Mouse (Mus musculus) lung, postnatal 14 days (tissue): ENCODE results near the gene Syngr1.

Experiments used
- DNase-seq: peaks from one replicate; pipeline ENCODE4 v3.0.0; 2021

Gene Syngr1

DNA sequence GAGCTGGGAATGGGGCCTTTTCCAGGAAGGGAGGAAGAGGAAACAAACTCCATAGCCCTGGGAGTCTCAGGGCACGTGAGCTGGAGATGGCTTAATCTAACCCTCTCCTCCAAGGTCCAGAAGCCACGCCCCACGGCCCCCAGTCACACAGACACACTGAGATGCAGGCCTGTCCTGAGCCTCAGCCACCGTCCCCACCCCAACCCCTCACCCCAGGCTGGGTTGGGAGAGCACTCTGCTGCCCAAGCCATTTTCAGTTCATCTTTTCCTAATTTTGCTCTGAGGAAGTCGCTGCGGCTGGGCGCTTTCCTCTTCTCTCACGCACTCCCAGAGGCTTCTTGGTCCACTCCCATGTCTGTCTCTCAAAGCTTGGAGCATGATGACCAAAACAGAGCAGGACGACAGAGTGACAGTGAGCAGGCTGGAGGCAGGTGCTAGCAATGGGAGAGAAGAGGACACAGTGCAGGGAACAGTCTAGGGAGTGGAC lies 19.1 kb upstream of the Syngr1 start:
- DNase-seq, result no peak

DNA sequence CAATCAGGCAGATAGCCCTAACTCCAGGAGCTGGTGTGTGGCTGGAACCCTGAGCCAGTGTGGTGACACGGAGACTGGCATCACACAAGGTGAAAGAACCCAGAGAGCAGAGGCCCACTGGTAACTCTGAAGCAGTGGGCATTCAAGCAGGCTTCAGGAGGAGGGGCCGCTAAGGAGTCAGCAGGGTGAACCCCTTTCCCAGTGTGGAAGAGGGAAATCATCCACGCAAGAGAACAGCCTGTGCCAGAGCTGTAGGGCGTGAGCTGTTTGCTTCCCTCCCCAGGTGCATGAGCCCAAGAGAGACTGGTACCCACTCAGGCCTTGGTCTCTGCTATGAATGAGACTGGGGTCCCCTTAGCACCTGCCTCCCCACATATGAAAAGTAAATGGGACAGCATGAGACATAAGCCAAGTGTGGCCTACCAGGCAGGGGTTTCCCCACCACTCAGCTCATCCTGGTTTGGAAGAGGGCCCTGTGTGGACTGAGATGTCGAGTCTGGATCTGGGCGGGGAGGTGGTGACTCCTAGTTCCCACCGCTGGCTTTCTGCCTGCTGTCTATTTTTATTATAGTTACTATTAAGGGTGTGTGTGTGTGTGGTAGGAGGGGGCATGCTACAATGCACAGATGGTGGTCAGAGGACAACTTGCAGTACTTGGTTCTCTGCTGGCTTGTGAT lies 18.4 kb upstream of the Syngr1 start:
- DNase-seq, result no peak

DNA sequence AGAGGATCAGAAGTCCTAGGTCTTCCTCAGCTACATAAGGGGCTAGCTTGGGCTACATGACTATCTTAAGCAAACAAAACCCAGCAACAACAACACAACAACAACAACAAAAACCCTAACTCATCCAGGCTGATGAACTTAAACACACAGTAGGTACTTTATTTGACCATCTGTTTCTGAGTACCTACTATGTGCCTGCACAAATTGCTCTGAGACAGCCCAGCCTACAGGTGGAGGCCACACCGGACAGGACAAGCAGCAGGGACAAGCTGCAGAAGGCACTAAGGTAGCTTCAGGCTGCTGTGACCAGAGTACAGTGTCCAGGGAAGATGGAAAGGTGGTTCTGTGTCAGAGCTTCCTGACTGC lies 17.9 kb upstream of the Syngr1 start:
- DNase-seq, result no peak

DNA sequence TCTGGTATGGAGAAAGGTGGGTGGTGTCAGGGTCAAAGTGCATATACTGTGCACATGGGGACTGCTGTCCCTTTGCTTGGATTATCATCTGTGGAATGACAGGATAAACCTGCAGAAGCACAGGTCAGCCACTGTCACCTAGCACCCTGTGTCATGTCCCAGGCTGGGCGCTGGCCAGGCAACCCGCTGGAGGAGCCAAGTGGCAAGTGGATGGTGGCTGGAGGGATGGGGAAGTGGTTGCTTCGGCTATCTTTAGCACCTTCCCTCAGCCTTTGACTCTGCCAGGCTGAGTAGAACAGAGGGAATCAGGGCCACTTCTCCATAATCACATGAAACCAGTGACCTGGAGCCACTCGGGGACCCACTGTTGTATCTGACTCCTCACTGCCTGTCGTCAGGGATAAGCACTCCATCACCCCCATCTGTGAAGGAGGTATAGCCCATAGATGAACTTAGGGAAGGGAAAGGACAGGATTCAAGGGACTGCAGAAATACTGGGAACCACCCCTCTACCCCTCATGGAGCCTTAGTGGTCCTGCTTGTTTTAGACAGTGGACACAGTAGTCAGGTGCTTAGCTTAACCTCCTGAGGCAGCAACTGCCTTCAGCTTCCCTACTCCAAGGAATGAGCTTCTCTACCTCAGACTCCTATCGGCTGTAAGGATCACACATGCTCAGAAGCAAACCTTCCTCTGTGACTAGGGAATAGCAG lies 16.3 kb upstream of the Syngr1 start:
- DNase-seq, result no peak

DNA sequence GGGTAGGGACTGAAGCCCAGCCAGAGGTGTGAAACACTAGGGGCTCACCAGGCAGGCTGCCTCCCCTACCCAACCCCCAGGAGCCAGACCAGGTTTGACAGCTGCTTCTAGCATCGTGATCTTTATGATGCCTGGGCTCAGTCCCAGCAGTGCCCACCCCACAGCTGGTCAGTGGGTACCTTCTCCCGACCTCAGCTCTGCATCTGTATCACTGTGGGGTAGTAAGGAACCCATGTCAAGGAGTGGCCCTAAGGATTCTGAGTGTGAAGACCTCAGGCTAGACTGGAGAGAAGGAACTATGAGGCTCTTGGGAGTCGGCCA lies 15.8 kb upstream of the Syngr1 start:
- no peak for DNase-seq

DNA sequence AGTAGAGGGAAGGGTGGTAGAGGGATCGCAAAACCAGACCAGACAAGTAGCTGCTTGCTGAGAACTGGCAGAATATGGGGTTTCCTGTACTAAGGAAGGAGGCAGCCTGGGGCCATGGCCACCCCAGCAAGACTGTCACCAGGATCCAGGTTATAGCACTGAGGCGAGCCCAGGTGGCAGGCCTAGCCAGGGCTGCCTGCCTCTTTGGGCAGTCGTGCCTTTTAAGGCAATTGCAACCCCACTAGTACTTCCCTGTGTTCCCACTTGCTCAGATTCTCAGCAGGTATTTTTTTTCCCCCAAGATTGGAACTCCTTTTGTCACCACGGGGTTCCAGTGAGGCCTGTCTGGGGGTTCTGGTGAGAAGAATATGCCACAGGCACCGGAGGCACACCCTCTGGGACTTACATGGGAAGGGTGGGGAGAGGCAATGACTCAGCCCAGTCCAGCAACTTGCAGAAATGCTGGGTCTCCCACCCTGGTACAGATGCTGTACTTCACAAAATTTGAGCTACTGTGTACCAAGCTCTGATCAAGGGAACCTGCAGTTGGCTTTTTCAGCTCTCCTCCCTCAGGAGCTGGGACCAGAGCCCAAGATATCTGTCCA lies 15.3 kb upstream of the Syngr1 start:
- DNase-seq, result no peak

DNA sequence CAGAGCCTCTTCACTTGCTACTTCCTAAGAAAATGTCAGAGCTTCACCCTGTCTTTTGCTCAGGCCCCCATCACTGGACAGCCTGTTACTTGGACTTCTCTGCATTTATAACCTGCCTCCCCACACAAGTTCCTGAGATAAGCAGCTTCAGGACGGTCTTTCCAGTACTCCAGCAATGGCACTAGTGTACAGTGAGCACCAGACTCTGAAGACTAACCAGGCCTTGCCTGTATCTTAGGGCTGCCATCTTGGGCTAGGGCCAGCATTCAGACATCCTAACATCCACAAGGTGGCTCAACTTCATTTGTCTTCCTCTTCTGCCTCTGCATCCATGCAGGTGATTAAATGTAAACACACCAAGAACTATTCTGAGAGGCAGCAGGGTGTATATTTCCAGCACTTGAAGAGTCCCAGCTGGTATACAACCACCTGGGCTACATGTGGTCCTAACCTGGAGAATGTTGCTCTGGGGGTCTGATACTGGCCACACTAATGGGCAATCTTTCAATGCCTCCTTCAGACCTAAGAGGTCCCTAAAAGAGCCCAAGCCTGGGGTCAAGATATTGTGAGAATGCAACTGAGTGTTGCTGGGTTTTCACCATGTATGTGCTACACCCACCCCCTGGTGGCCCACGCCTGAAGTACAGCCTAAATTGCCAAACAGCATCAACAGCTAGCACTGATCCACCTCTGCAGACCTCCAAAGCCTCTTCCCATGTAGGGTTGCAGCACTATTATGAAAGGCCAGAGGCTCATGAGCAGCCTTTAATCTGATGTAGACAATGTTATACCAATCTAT lies 14.6 kb upstream of the Syngr1 start:
- peak; percentile 81 for DNase-seq

DNA sequence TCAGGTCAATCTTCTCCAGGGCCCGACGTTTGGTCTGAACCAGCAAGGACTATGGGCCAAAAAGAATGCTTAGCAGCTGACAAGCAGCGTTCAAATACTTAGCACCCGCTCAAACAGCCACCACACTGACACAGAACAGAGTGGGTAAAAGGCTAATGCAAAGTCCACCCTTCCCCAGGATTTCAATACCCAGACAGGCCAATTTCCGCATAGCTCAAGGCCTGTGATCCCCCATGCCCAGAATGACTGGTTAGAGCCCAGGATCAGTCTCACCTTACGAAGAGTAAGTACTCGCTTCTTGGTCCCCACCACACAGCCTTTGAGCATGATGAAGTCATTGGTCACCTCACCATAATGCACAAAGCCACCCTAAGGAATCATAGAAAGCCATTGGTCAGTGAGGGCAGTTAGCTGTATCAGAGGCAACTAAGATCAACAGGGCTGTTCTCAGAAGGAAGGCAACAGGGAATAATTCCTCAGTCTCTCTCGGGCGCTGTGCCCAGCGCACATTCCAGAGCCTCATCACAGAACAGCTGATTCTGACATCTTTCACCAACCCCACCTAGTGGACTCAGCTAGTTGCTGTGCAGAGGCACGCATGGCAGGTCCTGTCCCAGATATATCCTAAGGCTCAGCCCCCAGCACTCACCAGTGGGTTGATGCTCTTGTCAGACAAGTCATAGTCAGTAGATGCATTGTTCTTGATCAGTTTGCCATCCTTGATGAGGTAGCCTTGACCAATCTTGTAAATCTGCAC lies 12.9 kb upstream of the Syngr1 start:
- DNase-seq, result no peak

DNA sequence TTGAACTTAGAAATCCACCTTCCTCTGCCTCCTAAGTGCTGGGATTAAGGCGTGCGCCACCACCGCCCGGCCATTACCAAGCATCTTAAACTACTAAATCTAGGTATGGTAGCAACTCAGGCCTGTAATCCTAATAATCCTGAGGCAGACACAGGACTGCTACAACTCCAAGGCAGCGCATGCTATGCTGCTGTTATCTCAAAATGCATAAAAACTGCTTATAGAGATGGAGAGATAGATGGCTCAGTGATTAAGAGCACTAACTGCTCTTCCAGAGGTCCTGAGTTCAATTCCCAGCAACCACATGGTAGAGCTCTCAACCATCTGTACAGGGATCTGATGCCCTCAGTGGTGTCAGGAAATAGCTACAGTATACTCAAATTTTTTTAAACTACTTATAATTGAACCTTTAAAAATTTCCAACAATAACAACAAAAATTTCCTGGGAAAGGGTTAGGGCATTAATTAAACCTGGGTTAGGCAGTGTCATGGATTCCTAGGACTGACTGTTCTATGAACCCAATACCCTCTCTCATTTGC lies 11.9 kb upstream of the Syngr1 start:
- no peak for DNase-seq

DNA sequence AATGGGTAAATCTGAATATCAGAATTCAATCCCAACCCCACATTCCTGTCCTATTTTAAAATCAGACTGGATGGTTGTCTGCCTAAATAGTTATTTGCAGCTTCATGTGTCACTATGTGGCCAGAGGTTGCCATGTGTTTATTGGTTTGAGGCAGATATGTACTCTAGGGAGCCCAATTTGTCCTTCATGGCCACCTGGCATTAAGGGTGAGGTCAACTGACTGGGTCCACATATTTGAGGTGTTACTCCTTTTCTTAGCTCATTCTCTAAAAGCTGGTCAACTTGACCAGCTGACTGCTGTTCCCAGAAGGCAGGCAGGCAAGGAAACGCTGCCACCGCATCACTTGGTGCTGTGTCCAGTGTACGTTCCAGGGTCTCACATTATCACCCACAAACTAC lies 11.2 kb upstream of the Syngr1 start:
- no peak for DNase-seq

DNA sequence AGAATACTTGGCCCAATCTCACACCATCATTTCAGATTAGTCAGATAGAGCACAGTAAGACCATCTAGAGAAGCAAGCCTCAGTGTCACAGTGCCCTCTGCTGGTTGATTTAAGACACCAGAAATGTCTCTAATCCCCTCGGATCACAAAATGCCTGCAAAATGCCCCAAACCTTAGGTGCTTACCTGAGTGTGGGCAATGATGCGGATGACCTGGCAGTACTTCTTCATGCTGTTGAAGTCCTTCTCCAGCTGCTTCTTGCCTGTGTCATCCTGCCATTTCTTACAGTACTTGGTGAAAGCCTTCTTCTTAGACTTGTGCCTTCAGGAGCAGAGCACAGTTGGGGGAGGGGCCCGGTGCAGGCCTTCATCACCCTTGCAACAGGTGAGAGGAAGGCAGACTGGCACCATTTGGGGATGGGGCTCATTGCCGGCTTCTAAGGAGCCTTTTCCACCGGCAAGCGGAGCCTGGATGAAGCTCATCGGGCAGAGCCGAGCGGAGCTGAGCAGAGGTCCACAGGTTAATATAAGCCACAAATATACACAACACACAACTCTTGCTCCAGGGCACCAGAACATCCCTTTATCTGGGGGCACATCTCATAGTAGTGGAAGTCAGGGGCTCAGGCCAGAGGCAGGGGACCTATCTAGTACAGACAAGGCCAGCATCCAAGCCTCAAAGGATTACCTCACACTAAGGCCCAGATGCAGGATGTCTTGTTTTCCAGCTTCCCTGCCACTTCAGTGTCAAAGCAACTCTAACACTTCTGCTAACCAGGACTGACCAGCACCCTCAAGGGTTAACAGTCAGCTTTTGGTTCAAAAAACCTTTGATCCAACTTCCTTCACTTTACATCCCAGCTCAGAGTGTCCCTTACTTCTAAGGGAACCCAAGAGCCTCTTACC lies 10.2 kb upstream of the Syngr1 start:
- no peak for DNase-seq

DNA sequence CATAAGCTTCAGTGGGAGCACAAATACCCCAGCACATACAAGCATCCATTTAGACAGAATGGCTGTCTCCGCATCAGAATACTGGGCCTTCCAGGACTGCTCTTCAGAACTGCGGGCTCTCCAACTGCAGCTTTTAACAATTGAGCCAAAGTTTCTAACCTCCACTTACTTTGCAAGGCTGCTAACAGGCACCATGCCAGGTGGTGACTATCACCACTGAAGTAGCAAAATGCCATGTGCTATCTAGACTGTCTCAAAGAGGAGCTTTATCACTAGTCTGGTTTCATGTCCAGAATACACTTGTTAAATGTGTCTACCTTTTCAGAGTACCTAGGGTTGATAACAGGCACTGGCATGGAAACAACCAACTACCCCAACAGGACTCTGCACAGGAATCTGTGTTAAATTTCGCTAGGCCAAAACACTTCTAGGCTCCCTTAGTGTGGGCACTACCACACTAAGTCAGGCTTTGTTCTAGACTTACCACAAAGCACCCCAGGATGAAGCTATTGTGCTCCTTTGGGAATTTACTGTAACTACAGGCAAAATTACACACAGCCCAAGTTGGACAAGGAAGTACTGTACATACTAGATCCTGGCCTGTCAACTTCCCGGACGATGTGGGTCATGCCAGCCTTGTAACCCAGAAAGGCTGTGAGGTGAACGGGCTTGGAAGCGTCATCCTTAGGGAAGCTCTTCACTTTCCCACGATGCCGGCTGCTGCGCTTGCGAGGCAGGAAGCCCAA lies 9.2 kb upstream of the Syngr1 start:
- no peak for DNase-seq

DNA sequence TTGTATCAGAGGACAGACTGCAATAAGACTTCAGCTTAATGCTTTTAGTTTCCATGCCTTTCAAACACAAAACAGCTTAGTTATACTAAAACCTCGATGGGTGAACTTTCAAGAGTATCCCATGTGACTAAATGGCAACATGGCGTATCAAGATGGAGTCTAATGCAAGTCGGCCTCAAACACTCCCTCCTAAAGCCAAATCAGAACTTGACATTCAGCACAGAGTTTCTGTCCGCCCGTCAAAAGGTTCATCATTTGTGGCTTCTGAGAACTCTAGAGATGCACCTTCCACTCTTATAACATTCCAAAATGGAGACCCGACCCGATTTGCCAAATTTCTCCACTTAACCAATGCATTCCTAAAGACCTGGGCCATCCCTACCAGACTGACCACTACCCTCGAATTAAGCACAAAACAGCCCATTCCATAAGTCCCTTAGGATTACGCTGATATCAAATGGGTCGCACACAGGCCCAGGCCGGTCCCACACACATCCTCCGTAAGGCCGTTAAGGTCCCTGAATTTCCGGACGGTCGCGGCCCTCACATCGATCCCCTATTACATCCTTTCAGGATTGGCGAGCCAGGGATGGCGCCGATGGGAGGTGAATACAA lies 8.4 kb upstream of the Syngr1 start:
- DNase-seq, result no peak

DNA sequence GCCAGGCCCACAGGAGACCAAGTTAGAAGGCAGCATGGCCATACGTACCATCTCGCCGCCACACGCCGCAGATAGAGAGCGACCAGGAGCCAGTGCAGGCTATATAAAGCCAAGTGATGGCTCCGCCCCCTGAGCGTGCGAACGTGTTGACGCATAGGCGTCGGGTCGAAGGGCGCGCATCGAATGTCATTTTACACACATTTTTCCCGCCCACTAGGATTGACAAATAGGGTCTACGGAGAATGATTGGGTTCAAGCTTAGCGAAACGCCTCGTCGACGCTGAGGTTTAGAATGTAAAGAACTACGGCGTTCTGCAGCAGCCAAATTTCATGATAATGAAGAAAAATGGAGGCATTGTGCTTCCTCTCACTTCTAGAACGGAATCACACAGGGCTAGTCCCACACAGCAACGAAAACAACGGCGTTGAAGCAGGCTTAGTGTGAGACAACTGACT lies 7.8 kb upstream of the Syngr1 start:
- DNase-seq, result peak; percentile 99

DNA sequence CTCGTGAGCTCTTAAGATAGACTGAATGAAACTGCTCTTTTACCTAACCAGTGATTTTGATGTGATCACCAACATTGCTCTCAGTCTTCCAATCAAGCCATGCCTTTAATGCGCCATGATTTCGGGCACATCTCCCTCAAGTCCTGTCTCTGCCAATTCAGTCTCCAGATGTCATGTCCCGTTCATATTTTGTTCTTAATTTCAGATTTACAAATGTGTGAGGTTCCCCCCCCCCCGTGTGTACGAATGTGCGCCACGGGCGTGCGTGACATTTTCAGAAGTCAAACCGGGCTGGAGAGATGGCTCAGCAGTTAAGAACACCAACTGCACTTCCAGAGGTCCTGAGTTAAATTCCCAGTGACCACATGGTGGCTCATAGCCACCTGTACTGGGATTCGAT lies 7.4 kb upstream of the Syngr1 start:
- no peak for DNase-seq

DNA sequence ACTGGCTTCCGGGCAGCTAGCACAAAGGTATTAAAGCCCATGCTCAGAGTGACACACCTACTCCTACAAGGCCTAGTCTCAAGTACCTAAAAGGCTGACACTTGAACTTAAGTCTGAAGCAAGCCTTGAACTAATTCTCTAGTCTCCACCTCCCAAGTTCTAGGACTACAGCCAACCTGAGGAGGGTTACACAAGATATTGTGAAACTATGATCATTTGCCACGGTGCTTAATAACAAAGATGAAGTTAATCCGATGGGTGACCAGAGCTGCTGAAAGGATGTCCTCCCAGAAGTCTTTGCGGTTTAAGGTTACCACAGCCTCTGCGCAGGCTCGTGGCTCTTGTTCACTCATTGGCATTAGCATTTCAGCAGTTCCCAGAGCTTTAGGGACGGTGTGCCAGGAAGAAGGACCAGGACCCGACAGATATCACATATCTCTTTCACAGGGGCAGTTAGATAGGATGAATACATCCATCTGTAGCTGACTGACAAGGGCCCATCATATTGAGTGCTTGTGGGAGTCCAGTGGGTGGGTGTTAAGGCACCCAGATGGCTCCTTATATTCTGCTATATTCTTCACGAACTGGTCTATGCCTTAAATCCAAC lies 3.6 kb upstream of the Syngr1 start:
- no peak for DNase-seq

DNA sequence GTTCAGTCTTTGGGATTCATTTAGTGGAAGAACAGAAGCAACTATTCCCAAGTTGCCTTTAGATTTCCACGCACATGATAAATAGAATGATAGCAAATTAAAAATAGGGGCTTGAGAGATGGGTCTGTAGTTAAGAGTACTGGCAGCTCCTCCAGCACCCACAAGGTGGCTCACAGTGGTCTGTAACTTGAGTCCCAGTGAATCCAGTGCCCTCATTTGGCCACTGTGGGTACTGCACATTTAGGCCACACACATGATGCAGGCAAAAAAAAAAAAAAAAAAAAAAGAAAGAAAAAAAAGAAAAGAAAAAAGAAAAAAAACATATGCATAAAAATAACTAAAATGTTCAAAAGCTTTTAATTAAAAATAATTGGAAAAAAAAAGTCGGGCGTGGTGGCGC lies 2.5 kb upstream of the Syngr1 start:
- DNase-seq, result peak; percentile 95

DNA sequence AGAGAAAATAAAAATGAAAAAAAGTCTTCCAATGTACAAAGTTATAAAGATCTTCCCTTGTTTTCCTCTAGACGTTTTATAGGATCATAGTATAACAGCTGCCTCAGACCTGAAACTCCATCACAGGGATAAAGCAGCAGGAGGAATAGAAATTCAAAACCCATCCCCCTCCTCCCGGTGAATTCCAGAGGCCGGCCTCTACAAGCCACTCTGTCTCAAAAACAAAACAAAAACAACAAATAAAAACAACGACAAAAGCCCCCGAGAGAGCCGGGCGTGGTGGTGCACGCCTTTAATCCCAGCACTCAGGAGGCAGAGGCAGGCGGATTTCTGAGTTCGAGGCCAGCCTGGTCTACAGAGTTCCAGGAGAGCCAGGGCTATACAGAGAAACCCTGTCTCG lies 979 bp upstream of the Syngr1 start:
- DNase-seq, result no peak

DNA sequence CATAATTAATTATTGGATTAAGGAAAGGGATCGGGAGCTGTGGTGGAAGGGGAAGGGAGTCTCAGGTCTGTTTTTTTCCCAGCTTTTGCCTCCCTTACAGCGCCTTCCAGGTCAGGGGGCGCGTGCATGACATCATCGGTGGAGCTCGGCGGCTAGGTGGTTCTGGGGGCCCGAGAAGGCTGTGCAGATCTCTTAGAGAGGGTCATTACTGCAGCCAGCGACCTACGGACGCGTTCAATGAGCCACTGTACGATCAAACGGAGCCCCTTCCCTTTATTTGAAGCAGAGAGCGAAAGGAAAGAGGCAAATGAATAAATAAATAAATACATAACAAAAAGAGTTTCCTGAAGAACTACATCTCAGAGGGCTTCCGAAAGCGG lies 403 bp upstream of the Syngr1 start:
- no peak for DNase-seq

DNA sequence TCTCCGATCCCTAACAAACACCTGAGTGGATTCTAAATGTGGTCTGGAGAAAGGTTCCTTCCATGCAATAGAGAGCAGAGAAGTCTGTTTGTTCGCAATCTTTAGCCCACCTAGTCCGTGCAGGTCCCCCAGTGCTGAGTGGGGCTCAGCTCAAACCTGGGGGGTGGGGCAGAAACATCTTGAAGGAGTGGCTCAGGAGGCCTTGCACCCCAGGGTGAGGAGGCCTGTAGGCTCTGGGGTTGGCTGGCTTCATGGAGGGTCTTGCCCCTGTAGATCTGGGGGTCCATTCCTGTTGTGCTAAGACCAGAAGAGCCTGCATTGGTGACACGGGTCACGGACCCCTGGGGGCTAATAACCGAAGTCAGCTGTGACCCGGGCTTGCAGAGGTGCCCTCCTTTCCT lies 907 bp downstream of the Syngr1 start:
- no peak for DNase-seq
